Mouse (Mus musculus) gastrocnemius, adult 2 months (tissue): ENCODE results near the gene Slc3a2. TPM values are rescaled to one million over a fixed set of nuclear protein-coding genes. Genes with fewer than 3 reads are reported as not detected.
A peak's percentile ranks its signal among the peaks of the same experiment; 100 is the strongest.

Experiments used
- DNase-seq: peaks from one replicate; pipeline ENCODE4 v3.0.0; 2022
- H3K27ac ChIP-seq: fragments of 200-600 bp; 2 replicates; pipeline ENCODE4 v1.8.1; 2022; ENCODE audit warnings: mild to moderate bottlenecking
- H3K4me3 ChIP-seq: fragments of 200-600 bp; 2 replicates; pipeline ENCODE4 v1.8.1; 2022; ENCODE audit warnings: mild to moderate bottlenecking, moderate library complexity
- CTCF ChIP-seq: fragments of 200-600 bp; IDR thresholded peaks from 2 replicates; pipeline ENCODE4 v1.8.1; 2022; ENCODE audit warnings: antibody characterized with exemption, mild to moderate bottlenecking, moderate library complexity
- intact Hi-C: fragments of 180-260 bp; cut with DNase I; formaldehyde crosslinking; loops from one replicate; pipeline ENCODE4 v1.15.1; 2025
- long read RNA-seq, 2 experiments: library from polyadenylated mRNA; stranded (forward); transcript quantifications; one replicate each; pipeline ENCODE4 v2.0.0; 2021
- total RNA-seq, 2 experiments: library from RNA; stranded (reverse); gene quantifications; 2 replicates each; pipeline ENCODE4 v1.2.3; 2021

Gene Slc3a2
- total RNA-seq: 10 to 100 TPM; 33.9 to 35.1 TPM
- long read RNA-seq, experiment 1, transcript Slc3a2-202 (10 exons, 2,813 nt): major isoform, 25 of 44 reads
- long read RNA-seq, experiment 1, transcript Slc3a2-201 (9 exons, 1,819 nt): minor isoform, 15 of 44 reads
- long read RNA-seq, experiment 1, partial matches to known transcripts: 2 of 44 reads
- long read RNA-seq, experiment 1, other reads (novel, unspliced or antisense): 2 of 44 reads
- long read RNA-seq, experiment 2, transcript Slc3a2-201 (9 exons, 1,819 nt): minor isoform, 13 of 32 reads
- long read RNA-seq, experiment 2, transcript Slc3a2-202 (10 exons, 2,813 nt): major isoform, 18 of 32 reads
- long read RNA-seq, experiment 2, partial matches to known transcripts: 0 of 32 reads
- long read RNA-seq, experiment 2, other reads (novel, unspliced or antisense): 1 of 32 reads

GRCm38 (mm10) chr19:8722907-8723573 lies at the start of gene Slc3a2:
TSS of gene Slc3a2 (minus strand) at chr19:8723369.
- H3K4me3 ChIP-seq: peak within 1 kb of the TSS; percentile 79
- intact Hi-C loops: loop anchor here (2.0 kb wide), 1 partner anchor 96 kb away; the partner anchor contains the start of gene Ttc9c
- peak; percentile 97 for DNase-seq
- H3K27ac ChIP-seq: peak within 1 kb of the TSS; percentile 96
- TF ChIP-seq CTCF: no peak

- intact Hi-C loops: no loop called here
- H3K4me3 ChIP-seq: peak within 1 kb of the TSS; percentile 76
- TF ChIP-seq CTCF: peak; percentile 15; the same call in 1 of the 2 replicates
- peak; percentile 88 for DNase-seq
- H3K27ac ChIP-seq: peak within 1 kb of the TSS; percentile 90
These were observed 47.5 kb upstream of the Slc3a2 start, which contains the start of gene Tmem223 for GRCm38 (mm10) chr19:8770567-8771270. TSS of gene Tmem223 (plus strand) at chr19:8770996.

- intact Hi-C loops: no loop called here
- no peak for TF ChIP-seq CTCF
- Histone ChIP-seq H3K4me3 (no peak overlapping the region), H3K27ac (no peak overlapping the region)
- no peak for DNase-seq
These were observed 42.4 kb upstream of the Slc3a2 start for GRCm38 (mm10) chr19:8765562-8765961.

GRCm38 (mm10) chr19:8763276-8763675 lies 40.1 kb upstream of the Slc3a2 start:
- intact Hi-C loops: no loop called here
- no peak for TF ChIP-seq CTCF
- no peak for DNase-seq
- no peak overlapping the region for H3K27ac ChIP-seq
- H3K4me3 ChIP-seq: no peak overlapping the region

GRCm38 (mm10) chr19:8760757-8761156 lies 37.6 kb upstream of the Slc3a2 start:
- Histone ChIP-seq H3K4me3 (no peak overlapping the region), H3K27ac (no peak overlapping the region)
- no peak for DNase-seq
- peak; percentile 24; the same call in 1 of the 2 replicates for TF ChIP-seq CTCF
- intact Hi-C loops: no loop called here

GRCm38 (mm10) chr19:8758899-8759298 lies 35.7 kb upstream of the Slc3a2 start:
- TF ChIP-seq CTCF: no peak
- no peak for DNase-seq
- intact Hi-C loops: no loop called here
- Histone ChIP-seq H3K4me3 (no peak overlapping the region), H3K27ac (no peak overlapping the region)

GRCm38 (mm10) chr19:8757471-8757998 lies 34.4 kb upstream of the Slc3a2 start:
- H3K4me3 ChIP-seq: peak overlapping the region; percentile 84
- H3K27ac ChIP-seq: peak overlapping the region; percentile 97
- intact Hi-C loops: loop anchor here (2.0 kb wide), 1 partner anchor 17 kb away; the partner anchor contains the start of genes 1700092M07Rik and Stx5a
- no peak for TF ChIP-seq CTCF
- no peak for DNase-seq

- no peak for TF ChIP-seq CTCF
- intact Hi-C loops: loop anchor here (2.0 kb wide), 1 partner anchor 16 kb away; the partner anchor contains the start of genes 1700092M07Rik and Stx5a
- Histone ChIP-seq H3K4me3 (peak within 1 kb of the TSS; percentile 84), H3K27ac (peak within 1 kb of the TSS; percentile 97)
- peak; percentile 96 for DNase-seq
These were observed 33.6 kb upstream of the Slc3a2 start, which contains the start of gene Nxf1 for GRCm38 (mm10) chr19:8756635-8757387. TSS of gene Nxf1 (plus strand) at chr19:8757073.

GRCm38 (mm10) chr19:8755652-8756051 lies 32.5 kb upstream of the Slc3a2 start:
- intact Hi-C loops: loop anchor here (2.0 kb wide), 1 partner anchor 15 kb away; the partner anchor contains the start of genes 1700092M07Rik and Stx5a
- DNase-seq: no peak
- H3K27ac ChIP-seq: no peak overlapping the region; the same call in 1 of the 2 replicates
- H3K4me3 ChIP-seq: peak overlapping the region; percentile 84
- no peak for TF ChIP-seq CTCF

GRCm38 (mm10) chr19:8747368-8747767 lies 24.2 kb upstream of the Slc3a2 start:
- peak; percentile 44; the same call in 1 of the 2 replicates for TF ChIP-seq CTCF
- DNase-seq: no peak
- Histone ChIP-seq H3K27ac (no peak overlapping the region), H3K4me3 (no peak overlapping the region)
- intact Hi-C loops: no loop called here

- intact Hi-C loops: no loop called here
- no peak for DNase-seq
- TF ChIP-seq CTCF: no peak
- Histone ChIP-seq H3K4me3 (no peak overlapping the region), H3K27ac (no peak overlapping the region)
These were observed 22.2 kb upstream of the Slc3a2 start for GRCm38 (mm10) chr19:8745382-8745781.
